Mouse (Mus musculus) CH12.LX (cell line): ENCODE measurements around the gene Tbc1d16. TPM values are rescaled to one million over a fixed set of nuclear protein-coding genes. Genes with fewer than 3 reads are reported as not detected.

Experiments used
- DNase-seq: peaks from one replicate; pipeline ENCODE4 v3.0.0-alpha.2; 2013; ENCODE audit errors: extremely low read depth
- H3K27ac ChIP-seq: 2 replicates; pipeline ENCODE4 v1.5.1; 2012; ENCODE audit warnings: low read depth, mild to moderate bottlenecking, control low read depth, moderate library complexity; ENCODE audit not compliant: insufficient read depth
- H3K27me3 ChIP-seq: replicated peaks from 2 replicates; pipeline ENCODE3; 2012; ENCODE audit warnings: inconsistent platforms
- H3K36me3 ChIP-seq, 2 experiments: replicated peaks in 1 of 2; 2 replicates each; pipeline versions ENCODE3 to v1.6.1; 2012; ENCODE audit warnings: inconsistent platforms in 1 of 2, low read length in 1 of 2, mild to moderate bottlenecking in 1 of 2, mixed read lengths in 1 of 2, moderate library complexity in 1 of 2; ENCODE audit not compliant: control insufficient read depth in 1 of 2, insufficient read depth in 1 of 2
- H3K4me1 ChIP-seq, 2 experiments: 2 replicates each; pipeline ENCODE4 v1.6.1; 2012; ENCODE audit warnings: inconsistent platforms in 1 of 2, moderate library complexity in 1 of 2; ENCODE audit not compliant: insufficient read depth in 2 of 2, control insufficient read depth in 1 of 2
- H3K4me2 ChIP-seq: 2 replicates; pipeline ENCODE4 v1.6.1; 2012; ENCODE audit warnings: low read depth, mild to moderate bottlenecking, control low read depth; ENCODE audit not compliant: poor library complexity, insufficient read depth, severe bottlenecking
- H3K4me3 ChIP-seq, 3 experiments: fragments of 150-350 bp in 1 of 3; sonication (generic) in 1 of 3; replicated peaks in 1 of 3; 2 replicates each; pipeline versions ENCODE3 to v1.5.1; 2011 to 2012; ENCODE audit warnings: low read depth in 2 of 3, low read length in 2 of 3, mild to moderate bottlenecking in 2 of 3, moderate library complexity in 2 of 3, control low read depth in 1 of 3, improper control_type of control experiment in 1 of 3, inconsistent platforms in 1 of 3, mixed read lengths in 1 of 3; ENCODE audit not compliant: poor library complexity in 1 of 3
- H3K79me2 ChIP-seq: replicated peaks from 2 replicates; pipeline ENCODE4 v1.6.1; 2012; ENCODE audit warnings: mild to moderate bottlenecking, moderate library complexity; ENCODE audit not compliant: control insufficient read depth, poor library complexity, insufficient read depth, severe bottlenecking; ENCODE audit errors: extremely low read depth
- H3K9ac ChIP-seq: 2 replicates; pipeline ENCODE4 v1.6.1; 2012; ENCODE audit warnings: low read depth, mild to moderate bottlenecking, control low read depth, moderate library complexity; ENCODE audit not compliant: insufficient read depth
- H3K9me3 ChIP-seq: replicated peaks from 2 replicates; pipeline ENCODE3; 2012; ENCODE audit warnings: low read length, inconsistent platforms, mixed read lengths
- BHLHE40 ChIP-seq: IDR thresholded peaks from 2 replicates; pipeline ENCODE4 v1.6.1; 2011; ENCODE audit warnings: mild to moderate bottlenecking, low read depth, low read length, improper control_type of control experiment
- CHD1 ChIP-seq: IDR thresholded peaks from 2 replicates; pipeline ENCODE4 v1.6.1; 2012; ENCODE audit warnings: low read depth, low read length, improper control_type of control experiment, inconsistent platforms
- CHD2 ChIP-seq: IDR thresholded peaks from 2 replicates; pipeline ENCODE4 v1.6.1; 2011; ENCODE audit warnings: low read length, improper control_type of control experiment
- CTCF ChIP-seq, 2 experiments: IDR thresholded peaks in 1 of 2; conservative IDR thresholded peaks in 1 of 2; 2 replicates each; pipeline ENCODE4 v1.5.1; 2011 to 2012; ENCODE audit warnings: low read depth in 2 of 2, low read length in 2 of 2, improper control_type of control experiment in 1 of 2, inconsistent platforms in 1 of 2, mild to moderate bottlenecking in 1 of 2, moderate library complexity in 1 of 2
- E2F4 ChIP-seq: IDR thresholded peaks from 2 replicates; pipeline ENCODE4 v1.6.1; 2011; ENCODE audit warnings: low read depth, low read length, improper control_type of control experiment; ENCODE audit not compliant: insufficient replicate concordance
- ELF1 ChIP-seq: IDR thresholded peaks from 2 replicates; pipeline ENCODE4 v1.6.1; 2014; ENCODE audit warnings: low read depth, mild to moderate bottlenecking, inconsistent platforms, low read length, improper control_type of control experiment
- EP300 ChIP-seq: IDR thresholded peaks from 2 replicates; pipeline ENCODE4 v1.6.1; 2011; ENCODE audit warnings: low read length, improper control_type of control experiment
- ETS1 ChIP-seq: conservative IDR thresholded peaks from 2 replicates; pipeline ENCODE4 v1.6.1; 2012; ENCODE audit warnings: low read depth, mild to moderate bottlenecking, inconsistent platforms, low read length, improper control_type of control experiment, moderate library complexity
- GABPA ChIP-seq: IDR thresholded peaks from 2 replicates; pipeline ENCODE4 v1.6.1; 2012; ENCODE audit warnings: low read depth, low read length, improper control_type of control experiment, inconsistent platforms; ENCODE audit not compliant: insufficient replicate concordance
- HCFC1 ChIP-seq: IDR thresholded peaks from 2 replicates; pipeline ENCODE4 v1.6.1; 2012; ENCODE audit warnings: low read depth, mild to moderate bottlenecking, inconsistent platforms, low read length, improper control_type of control experiment
- IRF4 ChIP-seq: IDR thresholded peaks from 2 replicates; pipeline ENCODE4 v1.6.1; 2014; ENCODE audit warnings: low read depth, mild to moderate bottlenecking, inconsistent platforms, low read length, improper control_type of control experiment
- JUN ChIP-seq: IDR thresholded peaks from 2 replicates; pipeline ENCODE4 v1.6.1; 2011; ENCODE audit warnings: low read depth, mild to moderate bottlenecking, low read length, improper control_type of control experiment, moderate library complexity; ENCODE audit not compliant: insufficient read depth
- JUND ChIP-seq: conservative IDR thresholded peaks from 2 replicates; pipeline ENCODE4 v1.6.1; 2011; ENCODE audit warnings: low read depth, low read length, improper control_type of control experiment
- KAT2A ChIP-seq: IDR thresholded peaks from 2 replicates; pipeline ENCODE4 v1.6.1; 2012; ENCODE audit warnings: low read length, improper control_type of control experiment, inconsistent platforms; ENCODE audit not compliant: insufficient replicate concordance
- MAFK ChIP-seq: IDR thresholded peaks from 2 replicates; pipeline ENCODE4 v1.6.1; 2011; ENCODE audit warnings: low read length, improper control_type of control experiment; ENCODE audit not compliant: insufficient replicate concordance
- MAX ChIP-seq: IDR thresholded peaks from 2 replicates; pipeline ENCODE4 v1.6.1; 2011; ENCODE audit warnings: low read length, improper control_type of control experiment
- MAZ ChIP-seq: IDR thresholded peaks from 2 replicates; pipeline ENCODE4 v1.6.1; 2012; ENCODE audit warnings: low read depth, mild to moderate bottlenecking, inconsistent platforms, low read length, improper control_type of control experiment, moderate library complexity
- MEF2A ChIP-seq: IDR thresholded peaks from 2 replicates; pipeline ENCODE4 v1.6.1; 2014; ENCODE audit warnings: low read depth, mild to moderate bottlenecking, inconsistent platforms, low read length, improper control_type of control experiment, borderline replicate concordance
- MXI1 ChIP-seq: IDR thresholded peaks from 2 replicates; pipeline ENCODE4 v1.6.1; 2011; ENCODE audit warnings: mild to moderate bottlenecking, low read depth, low read length, improper control_type of control experiment
- MYC ChIP-seq: IDR thresholded peaks from 2 replicates; pipeline ENCODE4 v1.6.1; 2011; ENCODE audit warnings: low read depth, mild to moderate bottlenecking, improper control_type of control experiment, low read length
- NELFE ChIP-seq: IDR thresholded peaks from 2 replicates; pipeline ENCODE4 v1.6.1; 2011; ENCODE audit warnings: low read depth, low read length, improper control_type of control experiment
- NRF1 ChIP-seq: IDR thresholded peaks from 2 replicates; pipeline ENCODE4 v1.6.1; 2014; ENCODE audit warnings: low read depth, mild to moderate bottlenecking, inconsistent platforms, low read length, improper control_type of control experiment, moderate library complexity
- PAX5 ChIP-seq: IDR thresholded peaks from 2 replicates; pipeline ENCODE4 v1.6.1; 2012; ENCODE audit warnings: low read length, inconsistent platforms, mixed read lengths
- POLR2A ChIP-seq: IDR thresholded peaks from 2 replicates; pipeline ENCODE4 v1.6.1; 2011; ENCODE audit warnings: low read depth, mild to moderate bottlenecking, improper control_type of control experiment, low read length
- POLR2AphosphoS2 ChIP-seq: IDR thresholded peaks from 2 replicates; pipeline ENCODE4 v1.6.1; 2011; ENCODE audit warnings: low read depth, low read length, improper control_type of control experiment
- RAD21 ChIP-seq: IDR thresholded peaks from 2 replicates; pipeline ENCODE4 v1.6.1; 2011; ENCODE audit warnings: low read depth, mild to moderate bottlenecking, low read length, improper control_type of control experiment, moderate library complexity
- RCOR1 ChIP-seq: conservative IDR thresholded peaks from 2 replicates; pipeline ENCODE4 v1.6.1; 2012; ENCODE audit warnings: low read depth, mild to moderate bottlenecking, inconsistent platforms, low read length, improper control_type of control experiment
- SIN3A ChIP-seq: IDR thresholded peaks from 2 replicates; pipeline ENCODE4 v1.6.1; 2012; ENCODE audit warnings: low read length, improper control_type of control experiment, inconsistent platforms
- SMC3 ChIP-seq: IDR thresholded peaks from 2 replicates; pipeline ENCODE4 v1.6.1; 2011; ENCODE audit warnings: low read depth, low read length, improper control_type of control experiment
- TBP ChIP-seq: conservative IDR thresholded peaks from 2 replicates; pipeline ENCODE4 v1.6.1; 2011; ENCODE audit warnings: low read depth, low read length, improper control_type of control experiment
- TCF12 ChIP-seq: IDR thresholded peaks from 2 replicates; pipeline ENCODE4 v1.6.1; 2014; ENCODE audit warnings: low read depth, mild to moderate bottlenecking, inconsistent platforms, low read length, improper control_type of control experiment
- UBTF ChIP-seq: IDR thresholded peaks from 2 replicates; pipeline ENCODE4 v1.6.1; 2012; ENCODE audit warnings: low read depth, mild to moderate bottlenecking, inconsistent platforms, low read length, improper control_type of control experiment, moderate library complexity
- USF1 ChIP-seq: IDR thresholded peaks from 2 replicates; pipeline ENCODE4 v1.6.1; 2014; ENCODE audit warnings: low read depth, mild to moderate bottlenecking, inconsistent platforms, low read length, improper control_type of control experiment
- USF2 ChIP-seq: conservative IDR thresholded peaks from 2 replicates; pipeline ENCODE4 v1.6.1; 2011; ENCODE audit warnings: low read depth, low read length, improper control_type of control experiment
- ZC3H11A ChIP-seq: IDR thresholded peaks from 2 replicates; pipeline ENCODE4 v1.6.1; 2012; ENCODE audit warnings: low read depth, mild to moderate bottlenecking, inconsistent platforms, low read length, improper control_type of control experiment
- ZKSCAN1 ChIP-seq: IDR thresholded peaks from 2 replicates; pipeline ENCODE4 v1.6.1; 2012; ENCODE audit warnings: low read depth, inconsistent platforms, low read length, improper control_type of control experiment, borderline replicate concordance
- ZMIZ1 ChIP-seq: IDR thresholded peaks from 2 replicates; pipeline ENCODE4 v1.6.1; 2012; ENCODE audit warnings: low read depth, mild to moderate bottlenecking, inconsistent platforms, low read length, improper control_type of control experiment
- ZNF384 ChIP-seq: IDR thresholded peaks from 2 replicates; pipeline ENCODE4 v1.6.1; 2012; ENCODE audit warnings: low read depth, low read length, improper control_type of control experiment, inconsistent platforms
- dilution Hi-C: fragments of 300-500 bp; cut with MboI; formaldehyde crosslinking; loops from 2 replicates; pipeline ENCODE4 v1.14.3; 2020; ENCODE audit warnings: low sequenced_read_pairs; ENCODE audit not compliant: extremely low pct_unique_long_range_greater_than_20kb, extremely low pct_ligation_motif_present
- in situ Hi-C: fragments of 300-500 bp; cut with MboI; formaldehyde crosslinking; loops from 3 replicates; pipeline ENCODE4 v1.14.3; 2019; ENCODE audit warnings: low sequenced_read_pairs, low pct_ligation_motif_present, low pct_unique_long_range_greater_than_20kb, mixed read lengths
- polyA plus RNA-seq: library from polyadenylated mRNA; unstranded; fragments of >175 nt; gene quantifications from 2 replicates; pipeline ENCODE4 v1.2.1, GENCODE M21; 2012; ENCODE audit warnings: low read depth; ENCODE audit not compliant: insufficient read length
- total RNA-seq, 2 experiments: library from RNA; depleted of rRNA; stranded (reverse); fragments of 300-350 nt in 1 of 2; fragments of >200 nt in 1 of 2; gene quantifications; 2 replicates each; pipeline ENCODE4 v1.2.3; 2012 to 2014

The Tbc1d16 gene
- total and polyA plus RNA-seq, 3 experiments: 0.79 to 15.9 (median 2.7) TPM

GRCm38 (mm10) chr11:119132198-119133035 lies 95.9 kb downstream of the Tbc1d16 start:
- dilution Hi-C loops (no loop called here), in situ Hi-C loops (loop anchor here (10.0 kb wide), 1 partner anchor 52 kb away; no protein-coding TSS in a partner anchor)
- Histone ChIP-seq H3K27ac (peak overlapping the region; percentile 81), H3K4me3 (peak overlapping the region; percentile 9 to 57 (median 44)), H3K9ac (peak overlapping the region; percentile 64)
- DNase-seq: no peak
- TF ChIP-seq MXI1 (peak; percentile 17; the same call in 1 of the 2 replicates), TBP (no peak), PAX5 (no peak), POLR2A (peak; percentile 24; the same call in 1 of the 2 replicates), EP300 (peak; percentile 86), RCOR1 (no peak), ZC3H11A (no peak), JUND (no peak), GABPA (no peak), MAZ (0 out of 2 replicates have a peak, but pooled peaks have one; percentile 53), UBTF (peak; percentile 65), KAT2A (no peak), CHD2 (peak; percentile 35; the same call in 1 of the 2 replicates), ZMIZ1 (peak; percentile 29; the same call in 1 of the 2 replicates), ELF1 (0 out of 2 replicates have a peak, but pooled peaks have one; percentile 24), IRF4 (no peak; the same call in none of the 2 replicates), MYC (peak; percentile 47), BHLHE40 (no peak), SIN3A (peak; percentile 74), POLR2AphosphoS2 (no peak), CHD1 (peak; percentile 82; the same call in 1 of the 2 replicates), ZKSCAN1 (no peak), MAFK (no peak), USF2 (no peak), HCFC1 (no peak), JUN (peak; percentile 6; the same call in 1 of the 2 replicates), E2F4 (0 out of 2 replicates have a peak, but pooled peaks have one; percentile 18), USF1 (no peak), NELFE (no peak), NRF1 (peak; percentile 43; the same call in 1 of the 2 replicates), ETS1 (peak; percentile 71), MEF2A (peak; percentile 87; the same call in 1 of the 2 replicates), ZNF384 (no peak), MAX (peak; percentile 74), CTCF (conservative IDR thresholded peaks at IDR 0.05 in 1 of 2, IDR thresholded peaks at IDR 0.05 in 1 of 2; ENCODE audit: low read depth in 2 of 2, low read length in 2 of 2) (no peak), SMC3 (peak; percentile 6), TCF12 (peak; percentile 74; the same call in 1 of the 2 replicates), RAD21 (no peak; the same call in 1 of the 2 replicates)
- TF ChIP-seq, all 38 proteins: peak for 19
- no peaks in the 10 kb centered on the region for H3K27me3 ChIP-seq
- H3K4me2 ChIP-seq: peak overlapping the region; percentile 80
- H3K4me1 ChIP-seq: peaks cover 63 to 91% of the 10 kb centered on the region in 2 experiments
- no peaks in the 10 kb centered on the region for H3K79me2 ChIP-seq
- peaks cover 8% of the 10 kb centered on the region for H3K9me3 ChIP-seq
- H3K36me3 ChIP-seq: no peaks in the 10 kb centered on the region
